ENCODE assay signal across 8 mouse cellular contexts in genomic region chr12:84449887-84450286, GRCm38 (mm10). TPM values are rescaled to one million over a fixed set of nuclear protein-coding genes. Genes with fewer than 3 reads are reported as not detected.
A peak's percentile ranks its signal among the peaks of the same experiment; 100 is the strongest.
DNase-seq lines count a peak whose midpoint lies in the region; ATAC-seq and TF ChIP-seq lines count a peak whose summit lies in the region.

No protein-coding gene starts in this region.

- WGBS in liver, adult 2 months, result 16% methylated on average over 10 of the region's 10 CpGs
- 50% methylated on average over 10 of the region's 10 CpGs for WGBS in forebrain, embryonic 12.5 days
- WGBS in kidney, embryonic 15.5 days, result 47% methylated on average over 10 of the region's 10 CpGs
- 58% methylated on average over 10 of the region's 10 CpGs for WGBS in midbrain, postnatal 0 days

- peak overlapping the region; percentile 97 for H3K27ac ChIP-seq in liver, adult 2 months (replicated peaks; ENCODE audit: insufficient read depth, low read depth, low read length)
- H3K27ac ChIP-seq in forebrain, embryonic 12.5 days, result no peak overlapping the region
- peak overlapping the region; percentile 83; the same call in 1 of the 2 replicates for H3K27ac ChIP-seq in kidney, embryonic 15.5 days
- peak overlapping the region; percentile 77 for H3K27ac ChIP-seq in midbrain, postnatal 0 days (ENCODE audit: low read depth, low read length)

- H3K4me1 ChIP-seq in liver, adult 2 months (ENCODE audit: control insufficient read depth, insufficient read depth, low read length), result peaks cover 8% of the 10 kb centered on the region
- H3K4me1 ChIP-seq in forebrain, embryonic 12.5 days, result peaks cover 21% of the 10 kb centered on the region
- H3K4me1 ChIP-seq in kidney, embryonic 15.5 days, result peaks cover 21% of the 10 kb centered on the region
- H3K4me1 ChIP-seq in midbrain, postnatal 0 days (ENCODE audit: insufficient read depth, low read length), result peaks cover 8% of the 10 kb centered on the region; the same call in 1 of the 2 replicates

- no peaks in the 10 kb centered on the region for H3K9me3 ChIP-seq in forebrain, embryonic 12.5 days
- no peaks in the 10 kb centered on the region for H3K9me3 ChIP-seq in kidney, embryonic 15.5 days (replicated peaks)
- H3K9me3 ChIP-seq in midbrain, postnatal 0 days (ENCODE audit: low read length), result no peaks in the 10 kb centered on the region

- peaks cover 10% of the 10 kb centered on the region; the same call in 1 of the 2 replicates for H3K79me2 ChIP-seq in liver, adult 2 months (ENCODE audit: control insufficient read depth, insufficient read depth, low read length)

- no peak for TF ChIP-seq CTCF in liver, adult 2 months (IDR thresholded peaks at IDR 0.05; ENCODE audit: low read depth, low read length)
- TF ChIP-seq CTCF in midbrain, postnatal 0 days (IDR thresholded peaks at IDR 0.05), result no peak

- intact Hi-C loops in left cerebral cortex, postnatal 14 days (cut with DNase I), result no loop called here

- TF ChIP-seq POLR2A in liver, adult 2 months (IDR thresholded peaks at IDR 0.05; ENCODE audit: extremely low read depth, insufficient read depth, low read length), result no peak

- H3K36me3 ChIP-seq in liver, adult 2 months (ENCODE audit: control insufficient read depth, insufficient read depth, low read length), result no peaks in the 10 kb centered on the region
- H3K36me3 ChIP-seq in forebrain, embryonic 12.5 days (replicated peaks), result 0 out of 2 replicates have a peak, but pooled peaks cover 3% of the 10 kb centered on the region
- H3K36me3 ChIP-seq in kidney, embryonic 15.5 days, result no peaks in the 10 kb centered on the region
- H3K36me3 ChIP-seq in midbrain, postnatal 0 days (ENCODE audit: insufficient read depth, low read length), result no peaks in the 10 kb centered on the region

- H3K4me2 ChIP-seq in forebrain, embryonic 12.5 days, result peak overlapping the region; percentile 82
- H3K4me2 ChIP-seq in kidney, embryonic 15.5 days, result peak overlapping the region; percentile 91
- peak overlapping the region; percentile 87 for H3K4me2 ChIP-seq in midbrain, postnatal 0 days (ENCODE audit: low read depth, low read length, poor library complexity, severe bottlenecking)

- DNase-seq in liver, adult 2 months (ENCODE audit: extremely low read depth, low read depth, low spot score), result no peak
- DNase-seq in liver, result no peak
- no peak for DNase-seq in midbrain, postnatal 0 days (ENCODE audit: low spot score)
- DNase-seq in ovary, postnatal 14 days (ENCODE audit: low spot score), result no peak
- no peak for DNase-seq in left cerebral cortex, postnatal 14 days (ENCODE audit: low spot score in 2 of 2)
- no peak for DNase-seq in embryo, embryonic 10 days (ENCODE audit: low spot score)

- no peaks in the 10 kb centered on the region for H3K27me3 ChIP-seq in liver, adult 2 months (ENCODE audit: control insufficient read depth, insufficient read depth, low read length)
- peaks cover 13% of the 10 kb centered on the region; the same call in 1 of the 2 replicates for H3K27me3 ChIP-seq in forebrain, embryonic 12.5 days
- H3K27me3 ChIP-seq in kidney, embryonic 15.5 days, result no peaks in the 10 kb centered on the region
- H3K27me3 ChIP-seq in midbrain, postnatal 0 days (ENCODE audit: insufficient read depth, low read length), result no peaks in the 10 kb centered on the region

- peak overlapping the region; percentile 67 for H3K9ac ChIP-seq in liver, adult 2 months (ENCODE audit: low read depth, low read length)
- peak overlapping the region; percentile 38; the same call in 1 of the 2 replicates for H3K9ac ChIP-seq in forebrain, embryonic 12.5 days
- no peak overlapping the region for H3K9ac ChIP-seq in kidney, embryonic 15.5 days
- H3K9ac ChIP-seq in midbrain, postnatal 0 days (replicated peaks; ENCODE audit: low read length, poor library complexity, severe bottlenecking), result no peak overlapping the region

- ATAC-seq in forebrain, embryonic 12.5 days (ENCODE audit: low FRiP score), result no peak
- no peak for ATAC-seq in kidney, embryonic 15.5 days (replicated peaks; ENCODE audit: low FRiP score)
- no peak for ATAC-seq in midbrain, postnatal 0 days (ENCODE audit: low FRiP score)

- peak overlapping the region; percentile 68 for H3K4me3 ChIP-seq in liver, adult 2 months (ENCODE audit: insufficient read depth, low read depth, low read length)
- H3K4me3 ChIP-seq in forebrain, embryonic 12.5 days (replicated peaks), result peak overlapping the region; percentile 68; the same call in 1 of the 2 replicates
- H3K4me3 ChIP-seq in kidney, embryonic 15.5 days (replicated peaks), result peak overlapping the region; percentile 75
- peak overlapping the region; percentile 75 for H3K4me3 ChIP-seq in midbrain, postnatal 0 days (ENCODE audit: low read depth, low read length)

RNA-seq across cellular contexts. Expression of gene Aldh6a1, which starts 0.9 kb away (rescaled TPM):
- total RNA-seq in liver, adult 2 months (2014; rRNA removed), result 370 and 371 TPM in 2 replicates
- polyA plus RNA-seq in liver, adult 2 months (2012; rRNA removed), result 104 and 121 TPM in 2 replicates
- 26.6 and 26.8 TPM in 2 replicates for polyA plus RNA-seq in forebrain, embryonic 12.5 days (2016; fragmentation: Nextera tagmentation; extraction: Ambion mirVana)
- polyA plus RNA-seq in kidney, embryonic 15.5 days (2015; fragmentation: Nextera tagmentation; extraction: Ambion mirVana), result 60.7 and 62.8 TPM in 2 replicates
- total RNA-seq in midbrain, postnatal 0 days (2014; rRNA removed), result 41.3 and 45.4 TPM in 2 replicates
- 37.4 and 40.1 TPM in 2 replicates for polyA plus RNA-seq in midbrain, postnatal 0 days (2015; fragmentation: Nextera tagmentation; extraction: Ambion mirVana)
- 10 to 100 TPM; 35.3 to 39.5 TPM for total RNA-seq in left cerebral cortex, postnatal 14 days (2021)

RNA-seq across cellular contexts. Expression of gene Lin52, which starts 1.3 kb away (rescaled TPM):
- 6.7 and 8.7 TPM in 2 replicates for total RNA-seq in liver, adult 2 months (2014; rRNA removed)
- 5.9 and 6.2 TPM in 2 replicates for polyA plus RNA-seq in liver, adult 2 months (2012; rRNA removed)
- polyA plus RNA-seq in forebrain, embryonic 12.5 days (2016; fragmentation: Nextera tagmentation; extraction: Ambion mirVana), result 37.5 and 39.2 TPM in 2 replicates
- polyA plus RNA-seq in kidney, embryonic 15.5 days (2015; fragmentation: Nextera tagmentation; extraction: Ambion mirVana), result 23.2 and 23.4 TPM in 2 replicates
- total RNA-seq in midbrain, postnatal 0 days (2014; rRNA removed), result 33.4 and 67.8 TPM in 2 replicates
- polyA plus RNA-seq in midbrain, postnatal 0 days (2015; fragmentation: Nextera tagmentation; extraction: Ambion mirVana), result 22.8 and 26.7 TPM in 2 replicates
- total RNA-seq in left cerebral cortex, postnatal 14 days (2021), result 10 to 100 TPM; 18.9 to 20.3 TPM

RNA-seq across cellular contexts. Expression of gene Rnf113a2, which starts 32.9 kb away (rescaled TPM):
- total RNA-seq in liver, adult 2 months (2014; rRNA removed), result 5.0 and 5.9 TPM in 2 replicates
- polyA plus RNA-seq in liver, adult 2 months (2012; rRNA removed), result 2.8 TPM in 2 replicates
- polyA plus RNA-seq in forebrain, embryonic 12.5 days (2016; fragmentation: Nextera tagmentation; extraction: Ambion mirVana), result 28.7 and 29.9 TPM in 2 replicates
- 23.8 and 24.8 TPM in 2 replicates for polyA plus RNA-seq in kidney, embryonic 15.5 days (2015; fragmentation: Nextera tagmentation; extraction: Ambion mirVana)
- 8.8 and 11.7 TPM in 2 replicates for total RNA-seq in midbrain, postnatal 0 days (2014; rRNA removed)
- polyA plus RNA-seq in midbrain, postnatal 0 days (2015; fragmentation: Nextera tagmentation; extraction: Ambion mirVana), result 18.4 and 19.1 TPM in 2 replicates
- total RNA-seq in left cerebral cortex, postnatal 14 days (2021), result 10 to 100 TPM; 10.8 to 13.7 TPM

RNA-seq across cellular contexts. Expression of gene Bbof1, which starts 41.0 kb away (rescaled TPM):
- 0.18 and 0.27 TPM in 2 replicates for total RNA-seq in liver, adult 2 months (2014; rRNA removed)
- polyA plus RNA-seq in liver, adult 2 months (2012; rRNA removed), result not detected in 2 replicates
- 2.1 and 3.3 TPM in 2 replicates for polyA plus RNA-seq in forebrain, embryonic 12.5 days (2016; fragmentation: Nextera tagmentation; extraction: Ambion mirVana)
- 1.2 and 1.7 TPM in 2 replicates for polyA plus RNA-seq in kidney, embryonic 15.5 days (2015; fragmentation: Nextera tagmentation; extraction: Ambion mirVana)
- total RNA-seq in midbrain, postnatal 0 days (2014; rRNA removed), result 1.3 and 2.1 TPM in 2 replicates
- polyA plus RNA-seq in midbrain, postnatal 0 days (2015; fragmentation: Nextera tagmentation; extraction: Ambion mirVana), result 2.4 and 3.2 TPM in 2 replicates
- total RNA-seq in left cerebral cortex, postnatal 14 days (2021), result 1 to 10 TPM; 6.8 to 8.3 TPM

RNA-seq across cellular contexts. Expression of gene Entpd5, which starts 41.1 kb away (rescaled TPM):
- total RNA-seq in liver, adult 2 months (2014; rRNA removed), result 157 and 161 TPM in 2 replicates
- 52.6 and 62.7 TPM in 2 replicates for polyA plus RNA-seq in liver, adult 2 months (2012; rRNA removed)
- polyA plus RNA-seq in forebrain, embryonic 12.5 days (2016; fragmentation: Nextera tagmentation; extraction: Ambion mirVana), result 11.0 and 13.8 TPM in 2 replicates
- 36.8 and 38.0 TPM in 2 replicates for polyA plus RNA-seq in kidney, embryonic 15.5 days (2015; fragmentation: Nextera tagmentation; extraction: Ambion mirVana)
- 15.6 and 15.9 TPM in 2 replicates for total RNA-seq in midbrain, postnatal 0 days (2014; rRNA removed)
- polyA plus RNA-seq in midbrain, postnatal 0 days (2015; fragmentation: Nextera tagmentation; extraction: Ambion mirVana), result 12.4 and 14.1 TPM in 2 replicates
- 10 to 100 TPM; 21.6 to 23.6 TPM for total RNA-seq in left cerebral cortex, postnatal 14 days (2021)

Comparison
In these comparisons a context has a peak if more than half of its experiments do, and no peak if none do; other contexts are left out.
1. H3K9ac ChIP-seq: peak in liver, adult 2 months (single experiment) and forebrain, embryonic 12.5 days (single experiment); none in kidney, embryonic 15.5 days (single experiment) and midbrain, postnatal 0 days (single experiment).
2. Peak in every context shown above with its lines, with median percentiles within 50 percentile points of each other: H3K4me3 ChIP-seq and H3K4me2 ChIP-seq.